Mouse (Mus musculus) left cerebral cortex, adult 2 months (tissue): ENCODE measurements at regions not wholly inside any gene's neighbourhood (a gene's known extent, or its start where the extent isn't known, plus 50 kb on each side); places are given as distances from the start of the nearest gene placed in this dataset.

Experiments used
- DNase-seq, 2 experiments: peaks; one replicate each; pipeline ENCODE4 v3.0.0; 2021 to 2022; ENCODE audit warnings: low spot score in 2 of 2, mixed read lengths in 1 of 2; ENCODE audit errors: extremely low spot score in 1 of 2
- H3K27ac ChIP-seq: fragments of 200-600 bp; 2 replicates; pipeline ENCODE4 v1.8.1; 2022
- H3K4me3 ChIP-seq: fragments of 200-600 bp; 2 replicates; pipeline ENCODE4 v1.8.1; 2022
- CTCF ChIP-seq: fragments of 200-600 bp; IDR thresholded peaks from 2 replicates; pipeline ENCODE4 v1.8.1; 2022; ENCODE audit warnings: antibody characterized with exemption, mild to moderate bottlenecking, moderate library complexity
- intact Hi-C: fragments of 180-260 bp; cut with DNase I; formaldehyde crosslinking; loops from one replicate; pipeline ENCODE4 v1.15.1; 2025

- intact Hi-C loops, result no loop called here
- no peak for TF ChIP-seq CTCF
- Histone ChIP-seq H3K27ac (no peak overlapping the region), H3K4me3 (no peak overlapping the region)
- DNase-seq, result no peak
These were observed 410.2 kb upstream of the Adamts9 start for GRCm38 (mm10) chr6:93353353-93354125.

GRCm38 (mm10) chr6:93349936-93350700, 406.8 kb upstream of the Adamts9 start:
- DNase-seq, result no peak
- no peak overlapping the region for H3K27ac ChIP-seq
- H3K4me3 ChIP-seq, result no peak overlapping the region
- no peak for TF ChIP-seq CTCF
- intact Hi-C loops, result no loop called here

- no peak overlapping the region for H3K27ac ChIP-seq
- no peak for DNase-seq
- no peak for TF ChIP-seq CTCF
- H3K4me3 ChIP-seq, result no peak overlapping the region
- intact Hi-C loops, result no loop called here
These were observed 404.8 kb upstream of the Adamts9 start for GRCm38 (mm10) chr6:93348141-93348540.

GRCm38 (mm10) chr6:93328683-93329082, 385.4 kb upstream of the Adamts9 start:
- intact Hi-C loops, result no loop called here
- no peak for DNase-seq
- no peak overlapping the region for H3K4me3 ChIP-seq
- no peak for TF ChIP-seq CTCF
- H3K27ac ChIP-seq, result no peak overlapping the region

GRCm38 (mm10) chr6:93327930-93328329, 384.6 kb upstream of the Adamts9 start:
- intact Hi-C loops, result no loop called here
- TF ChIP-seq CTCF, result no peak
- Histone ChIP-seq H3K4me3 (no peak overlapping the region), H3K27ac (no peak overlapping the region)
- DNase-seq, result no peak

GRCm38 (mm10) chr6:93323881-93324280, 380.6 kb upstream of the Adamts9 start:
- no peak for DNase-seq
- H3K27ac ChIP-seq, result no peak overlapping the region
- intact Hi-C loops, result no loop called here
- no peak for TF ChIP-seq CTCF
- no peak overlapping the region for H3K4me3 ChIP-seq

GRCm38 (mm10) chr6:93314625-93315024, 371.3 kb upstream of the Adamts9 start:
- no peak overlapping the region for H3K27ac ChIP-seq
- TF ChIP-seq CTCF, result no peak
- intact Hi-C loops, result no loop called here
- H3K4me3 ChIP-seq, result no peak overlapping the region
- no peak for DNase-seq

- Histone ChIP-seq H3K27ac (no peak overlapping the region), H3K4me3 (no peak overlapping the region)
- TF ChIP-seq CTCF, result no peak
- DNase-seq, result no peak
- intact Hi-C loops, result no loop called here
These were observed 361.9 kb upstream of the Adamts9 start for GRCm38 (mm10) chr6:93305176-93305575.

GRCm38 (mm10) chr6:93297975-93298374, 354.7 kb upstream of the Adamts9 start:
- intact Hi-C loops, result no loop called here
- Histone ChIP-seq H3K27ac (no peak overlapping the region), H3K4me3 (no peak overlapping the region)
- no peak for TF ChIP-seq CTCF
- no peak for DNase-seq

- Histone ChIP-seq H3K27ac (no peak overlapping the region), H3K4me3 (no peak overlapping the region)
- intact Hi-C loops, result no loop called here
- TF ChIP-seq CTCF, result no peak
- no peak for DNase-seq
These were observed 348.4 kb upstream of the Adamts9 start for GRCm38 (mm10) chr6:93291711-93292110.

GRCm38 (mm10) chr6:93288421-93288820, 345.1 kb upstream of the Adamts9 start:
- Histone ChIP-seq H3K4me3 (no peak overlapping the region), H3K27ac (no peak overlapping the region)
- TF ChIP-seq CTCF, result no peak
- intact Hi-C loops, result no loop called here
- DNase-seq, result no peak

GRCm38 (mm10) chr6:93285796-93286195, 342.5 kb upstream of the Adamts9 start:
- DNase-seq, result no peak
- Histone ChIP-seq H3K4me3 (no peak overlapping the region), H3K27ac (no peak overlapping the region)
- intact Hi-C loops, result no loop called here
- TF ChIP-seq CTCF, result no peak
